Mouse (Mus musculus): ENCODE measurements around the gene Aamp.
"Not testable (repeated sequence)": the region's sequence is repeated elsewhere in the genome, so short reads cannot be mapped to it uniquely, and the experiment has no call there.

The Aamp gene

GRCm38 (mm10) chr1:74284543-74285160, at the start of gene Aamp, which contains the start of gene Pnkd:
Gene Aamp (minus strand): TSS chr1:74284738.
Gene Pnkd (plus strand): TSS chr1:74284930.
- peak; percentile 99 to 100 for DNase-seq

- DNase-seq: peak; percentile 36 to 46
Observed at GRCm38 (mm10) chr1:74332930-74333329, 48.4 kb upstream of the Aamp start.

GRCm38 (mm10) chr1:74332241-74332763, 47.8 kb upstream of the Aamp start:
- peak; percentile 97 to 99 for DNase-seq

- DNase-seq: peak in 1 of 2 experiments; percentile 44
Observed at GRCm38 (mm10) chr1:74331046-74331681, 46.6 kb upstream of the Aamp start.

- peak; percentile 46 to 56 for DNase-seq
Observed at GRCm38 (mm10) chr1:74329899-74330431, 45.4 kb upstream of the Aamp start.

GRCm38 (mm10) chr1:74326916-74327315, 42.4 kb upstream of the Aamp start:
- DNase-seq: not testable (repeated sequence)

GRCm38 (mm10) chr1:74321396-74321795, 36.9 kb upstream of the Aamp start:
- DNase-seq: no peak

GRCm38 (mm10) chr1:74318711-74319110, 34.2 kb upstream of the Aamp start:
- DNase-seq: peak in 1 of 2 experiments; percentile 43

GRCm38 (mm10) chr1:74316114-74316827, 31.7 kb upstream of the Aamp start:
- peak in 1 of 2 experiments; percentile 1 for DNase-seq

- DNase-seq: peak in 1 of 2 experiments; percentile 1
Observed at GRCm38 (mm10) chr1:74314796-74315195, 30.3 kb upstream of the Aamp start.

GRCm38 (mm10) chr1:74313049-74313692, 28.6 kb upstream of the Aamp start:
- DNase-seq: peak; percentile 78 to 86

- DNase-seq: peak in 1 of 2 experiments; percentile 43
Observed at GRCm38 (mm10) chr1:74309767-74310166, 25.2 kb upstream of the Aamp start.

- DNase-seq: no peak
Observed at GRCm38 (mm10) chr1:74308001-74308964, 23.7 kb upstream of the Aamp start.

GRCm38 (mm10) chr1:74307146-74307545, 22.6 kb upstream of the Aamp start:
- DNase-seq: no peak

GRCm38 (mm10) chr1:74305522-74305921, 21.0 kb upstream of the Aamp start, which contains the start of gene Tmbim1:
Gene Tmbim1 (minus strand): TSS chr1:74305622.
- DNase-seq: no peak

GRCm38 (mm10) chr1:74304946-74305345, 20.4 kb upstream of the Aamp start:
- no peak for DNase-seq

GRCm38 (mm10) chr1:74304339-74304790, 19.8 kb upstream of the Aamp start:
- DNase-seq: peak in 1 of 2 experiments; percentile 29

- peak; percentile 81 to 90 for DNase-seq
Observed at GRCm38 (mm10) chr1:74303509-74304338, 19.2 kb upstream of the Aamp start.

GRCm38 (mm10) chr1:74302835-74303234, 18.3 kb upstream of the Aamp start:
- peak in 1 of 2 experiments; percentile 4 for DNase-seq

- peak in 1 of 2 experiments; percentile 1 for DNase-seq
Observed at GRCm38 (mm10) chr1:74302229-74302628, 17.7 kb upstream of the Aamp start.

Measured in kidney, postnatal 36 days (tissue).